25 mouse cellular contexts compared by ENCODE assay signal in the genomic region with DNA sequence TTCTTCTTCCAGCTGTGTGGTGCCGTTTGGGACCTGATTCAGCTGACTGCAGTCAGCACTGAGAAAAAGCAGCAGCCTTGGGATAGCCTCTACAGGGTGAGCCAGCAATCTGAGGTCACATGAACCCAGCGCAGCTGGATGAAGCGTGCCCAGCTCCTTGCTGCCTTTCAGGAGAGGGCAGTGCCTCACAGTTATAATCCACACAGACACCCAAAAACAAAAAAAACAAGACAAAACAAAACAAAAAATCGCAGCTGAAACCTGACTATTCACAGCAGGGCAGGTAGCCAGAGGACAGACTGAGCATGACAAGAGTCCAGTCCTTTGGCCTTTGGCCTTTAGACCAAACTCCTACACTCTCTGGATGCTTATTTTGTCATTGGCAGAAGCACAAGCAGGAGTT. TPM values are rescaled to one million over a fixed set of nuclear protein-coding genes. Genes with fewer than 3 reads are reported as not detected.
DNase-seq lines count a peak whose midpoint lies in the region; ATAC-seq lines count a peak whose summit lies in the region.
"Had no signal": no experiment of that assay in that cellular context is flagged by ENCODE, and none has a peak within 500 bp of the region (broad histone marks: within the 10 kb centered on the region; RNA-seq: fewer than 3 reads in every experiment).

TSS of gene Gys2 (minus strand) at position 309 of the 403 bp plus-strand sequence.

- H3K9me3 ChIP-seq in liver, embryonic 16.5 days (replicated peaks; ENCODE audit: control insufficient read depth, low read length), result no peaks in the 10 kb centered on the region
- H3K9me3 ChIP-seq: embryonic facial prominence, embryonic 12.5 days; heart, embryonic 10.5 days; hindbrain, embryonic 12.5 days had no signal

- peak; percentile 68 for DNase-seq in heart, adult 11 months
- no peak for DNase-seq in heart, postnatal 10 days
- DNase-seq in kidney, postnatal 25 days, result peak; percentile 43 to 57
- no peak for DNase-seq in cerebellum, adult 9-11 months
- no peak for DNase-seq in spleen, postnatal 36 days (ENCODE audit: low spot score in 2 of 2)
- DNase-seq: adrenal gland, adult 2 months; cerebellum, postnatal 10 days; forebrain, postnatal 0 days; gastrocnemius, postnatal 36 days; lung, embryonic 14.5 days; lung, postnatal 36 days; right cerebral cortex, postnatal 25 days; thymus, postnatal 25 days had no signal

- no peaks in the 10 kb centered on the region for H3K4me1 ChIP-seq in brown adipose tissue, adult 24 weeks (ENCODE audit: control insufficient read depth, insufficient read depth, insufficient read length, low read length)
- peaks cover 4% of the 10 kb centered on the region for H3K4me1 ChIP-seq in liver, embryonic 16.5 days (ENCODE audit: control insufficient read depth, low read depth, low read length)
- H3K4me1 ChIP-seq: embryonic facial prominence, embryonic 12.5 days; heart, embryonic 10.5 days; hindbrain, embryonic 12.5 days had no signal

- H3K4me2 ChIP-seq in liver, embryonic 16.5 days (ENCODE audit: low read depth, low read length), result no peak within 1 kb of the TSS
- H3K4me2 ChIP-seq: embryonic facial prominence, embryonic 12.5 days; hindbrain, embryonic 12.5 days; lung, embryonic 14.5 days had no signal

- H3K27me3 ChIP-seq in liver, embryonic 16.5 days (ENCODE audit: control insufficient read depth, insufficient read depth, low read depth, low read length), result no peaks in the 10 kb centered on the region
- H3K27me3 ChIP-seq: CH12.LX; embryonic facial prominence, embryonic 12.5 days; hindbrain, embryonic 12.5 days had no signal

- peak within 1 kb of the TSS; percentile 41; the same call in 1 of the 2 replicates for H3K9ac ChIP-seq in liver, embryonic 16.5 days (ENCODE audit: low read depth, low read length)
- H3K9ac ChIP-seq: embryonic facial prominence, embryonic 12.5 days; forebrain, postnatal 0 days; hindbrain, embryonic 12.5 days; lung, embryonic 14.5 days had no signal

- no peaks in the 10 kb centered on the region for H3K36me3 ChIP-seq in liver, embryonic 16.5 days (ENCODE audit: control insufficient read depth, insufficient read depth)
- H3K36me3 ChIP-seq: embryonic facial prominence, embryonic 12.5 days; heart, embryonic 10.5 days; hindbrain, embryonic 12.5 days had no signal

- intact Hi-C loops in heart, postnatal 10 days (cut with DNase I), result no loop called here

- peak; percentile 61 for ATAC-seq in liver, embryonic 16.5 days (ENCODE audit: low read depth)
- ATAC-seq: forebrain, postnatal 0 days had no signal

- H3K27ac ChIP-seq in brown adipose tissue, adult 24 weeks (replicated peaks; ENCODE audit: low read depth, low read length), result peak within 1 kb of the TSS; percentile 89
- peak within 1 kb of the TSS; percentile 70 for H3K27ac ChIP-seq in liver, embryonic 16.5 days (ENCODE audit: low read length)
- H3K27ac ChIP-seq: embryonic facial prominence, embryonic 12.5 days; heart, embryonic 10.5 days; hindbrain, embryonic 12.5 days had no signal

- peak within 1 kb of the TSS; percentile 47 for H3K4me3 ChIP-seq in brown adipose tissue, adult 24 weeks (ENCODE audit: insufficient read depth, low read depth, low read length)
- peak within 1 kb of the TSS; percentile 54 for H3K4me3 ChIP-seq in liver, embryonic 16.5 days (ENCODE audit: low read depth, low read length)
- H3K4me3 ChIP-seq: embryonic facial prominence, embryonic 12.5 days; heart, embryonic 10.5 days; hindbrain, embryonic 12.5 days had no signal

- WGBS in liver, embryonic 16.5 days (ENCODE audit: insufficient replicate concordance), result 51% methylated on average over 4 of the region's 4 CpGs

RNA-seq across cellular contexts. Expression of gene Gys2, which starts in this region (rescaled TPM):
- under 1 TPM in 1 of 2 experiments, not detected in 1; 0.19 TPM for total RNA-seq in heart, postnatal 10 days (2021)
- 111 and 151 TPM in 2 replicates for polyA plus RNA-seq in brown adipose tissue, adult 24 weeks (2012; ENCODE audit: insufficient read depth, insufficient read length, missing spikeins)
- 81.0 and 83.9 TPM in 2 replicates for polyA plus RNA-seq in liver, embryonic 16.5 days (2015; fragmentation: Nextera tagmentation; extraction: Ambion mirVana)
- total RNA-seq: CH12.LX; forebrain, postnatal 0 days; layer of hippocampus, postnatal 10 days; MEL; midbrain, postnatal 0 days; neutrophil, adult 5-6 weeks had no signal
- polyA plus RNA-seq: embryonic facial prominence, embryonic 12.5 days; heart, postnatal 0 days; hindbrain, embryonic 12.5 days; limb, embryonic 11.5 days; lung, embryonic 14.5 days had no signal

Comparison
In these comparisons a context has a peak if more than half of its experiments do, and no peak if none do; other contexts are left out.
1. DNase-seq: peak in heart, adult 11 months (single experiment) and kidney, postnatal 25 days (2 of 2); none in heart, postnatal 10 days (0 of 2), cerebellum, adult 9-11 months (single experiment) and spleen, postnatal 36 days (0 of 2).